Mouse (Mus musculus): ENCODE measurements around the gene Tecpr1.

The Tecpr1 gene

GRCm38 (mm10) chr5:144251876-144252577 lies 28.6 kb upstream of the Tecpr1 start:
- no peak for DNase-seq

- DNase-seq: peak; percentile 32
Measured at GRCm38 (mm10) chr5:144249871-144250270, 26.5 kb upstream of the Tecpr1 start.

- DNase-seq: no peak
Measured at GRCm38 (mm10) chr5:144247906-144248585, 24.6 kb upstream of the Tecpr1 start.

GRCm38 (mm10) chr5:144247307-144247706 lies 23.9 kb upstream of the Tecpr1 start:
- DNase-seq: no peak

- no peak for DNase-seq
Measured at GRCm38 (mm10) chr5:144246669-144247068, 23.3 kb upstream of the Tecpr1 start.

GRCm38 (mm10) chr5:144245592-144245991 lies 22.2 kb upstream of the Tecpr1 start:
- DNase-seq: no peak

GRCm38 (mm10) chr5:144243901-144244487 lies 20.6 kb upstream of the Tecpr1 start, which contains the start of gene Bri3:
TSS of gene Bri3 (plus strand) at chr5:144244437.
- no peak for DNase-seq

- DNase-seq: no peak
Measured at GRCm38 (mm10) chr5:144238969-144239368, 15.6 kb upstream of the Tecpr1 start.

GRCm38 (mm10) chr5:144234714-144235113 lies 11.3 kb upstream of the Tecpr1 start:
- DNase-seq: no peak

- no peak for DNase-seq
Measured at GRCm38 (mm10) chr5:144234222-144234621, 10.8 kb upstream of the Tecpr1 start.

- no peak for DNase-seq
Measured at GRCm38 (mm10) chr5:144232531-144232930, 9.1 kb upstream of the Tecpr1 start.

GRCm38 (mm10) chr5:144231410-144231809 lies 8.0 kb upstream of the Tecpr1 start:
- DNase-seq: no peak

- no peak for DNase-seq
Measured at GRCm38 (mm10) chr5:144230216-144230615, 6.8 kb upstream of the Tecpr1 start.

- DNase-seq: no peak
Measured at GRCm38 (mm10) chr5:144226220-144226619, 2.8 kb upstream of the Tecpr1 start.

- no peak for DNase-seq
Measured at GRCm38 (mm10) chr5:144223899-144224816, 743 bp upstream of the Tecpr1 start.

GRCm38 (mm10) chr5:144222811-144223502 lies 458 bp downstream of the Tecpr1 start:
- peak; percentile 26 for DNase-seq

GRCm38 (mm10) chr5:144221305-144221704 lies 2.1 kb downstream of the Tecpr1 start:
- no peak for DNase-seq

GRCm38 (mm10) chr5:144219936-144220335 lies 3.5 kb downstream of the Tecpr1 start:
- no peak for DNase-seq

GRCm38 (mm10) chr5:144219306-144219705 lies 4.1 kb downstream of the Tecpr1 start:
- DNase-seq: no peak

- DNase-seq: no peak
Measured at GRCm38 (mm10) chr5:144218061-144218460, 5.4 kb downstream of the Tecpr1 start.

- DNase-seq: no peak
Measured at GRCm38 (mm10) chr5:144215992-144216391, 7.4 kb downstream of the Tecpr1 start.

- DNase-seq: peak; percentile 63
Measured at GRCm38 (mm10) chr5:144214453-144214852, 9.0 kb downstream of the Tecpr1 start.
